Mouse (Mus musculus) C2C12 (cell line): ENCODE results near the gene Pbdc1.

Experiments used
- CEBPB ChIP-seq: IDR thresholded peaks from one replicate; pipeline ENCODE4 v1.6.1; 2011; ENCODE audit warnings: low read depth, mild to moderate bottlenecking, control low read depth, moderate library complexity
- CTCF ChIP-seq: IDR thresholded peaks from one replicate; pipeline ENCODE4 v1.5.1; 2011; ENCODE audit not compliant: control insufficient read depth, insufficient read depth, insufficient read length
- FOSL1 ChIP-seq: IDR thresholded peaks from one replicate; pipeline ENCODE4 v1.8.0; 2011; ENCODE audit warnings: mild to moderate bottlenecking, low read length; ENCODE audit not compliant: poor library complexity, insufficient read depth, severe bottlenecking
- MAX ChIP-seq: IDR thresholded peaks from one replicate; pipeline ENCODE4 v1.6.1; 2011; ENCODE audit warnings: mild to moderate bottlenecking, control low read depth
- MYOD1 ChIP-seq: IDR thresholded peaks from one replicate; pipeline ENCODE4 v1.6.1; 2011; ENCODE audit warnings: low read depth; ENCODE audit not compliant: control insufficient read depth, insufficient read length
- USF1 ChIP-seq: IDR thresholded peaks from one replicate; pipeline ENCODE4 v1.6.1; 2011; ENCODE audit warnings: low read depth, mild to moderate bottlenecking, control low read depth, moderate library complexity

DNA sequence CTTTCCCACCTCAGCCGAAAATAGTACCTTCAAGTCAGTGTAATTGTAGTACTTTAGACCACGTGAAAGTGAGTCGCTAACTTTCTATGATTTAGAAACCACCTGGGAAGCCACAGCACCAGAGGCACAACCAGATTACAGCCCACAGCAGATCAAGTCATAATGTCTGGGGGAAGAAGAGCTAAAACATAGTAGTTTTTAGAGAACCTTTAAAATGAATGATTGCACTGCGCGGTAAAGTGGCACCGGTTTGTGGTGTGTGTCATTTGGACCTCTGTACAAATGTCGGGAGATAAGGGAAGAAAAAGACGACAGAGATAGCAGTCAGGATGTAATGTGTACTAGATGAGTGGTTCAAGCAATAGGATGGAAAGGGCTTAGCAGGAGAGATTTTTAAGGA is 540 bp downstream of the Pbdc1 start:
- TF ChIP-seq CEBPB (no peak), USF1 (no peak), CTCF (no peak), FOSL1 (no peak), MYOD1 (no peak), MAX (no peak)
